Mouse (Mus musculus): ENCODE measurements around the gene Chrm3. TPM values are rescaled to one million over a fixed set of nuclear protein-coding genes. Genes with fewer than 3 reads are reported as not detected.

Chrm3 gene
- 10 to 100 TPM; 17.5 to 20.3 TPM for total RNA-seq (2023)

DNA sequence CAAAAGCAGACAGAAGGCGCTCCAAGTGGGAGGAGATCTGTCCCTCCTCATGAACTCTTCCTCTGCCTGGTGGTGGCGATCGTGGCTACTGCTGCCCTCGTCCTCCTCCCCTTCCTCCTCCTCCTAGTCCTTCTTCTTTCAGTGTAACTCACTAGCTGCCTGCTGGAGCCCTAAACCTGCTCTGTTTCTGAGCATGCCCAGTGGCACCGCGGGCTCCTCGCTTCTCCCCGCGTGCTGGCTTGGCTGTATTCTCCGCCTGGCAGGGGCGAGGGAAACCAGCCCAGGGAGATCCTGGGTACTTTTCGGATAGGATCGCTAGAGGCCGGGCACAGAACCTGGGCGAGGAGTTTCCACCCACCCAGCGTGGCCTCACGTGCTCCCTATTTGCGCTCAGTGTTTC is at the start of gene Chrm3:
TSS of gene Chrm3 (minus strand) at position 71 of the 400 bp plus-strand sequence.

